Mouse (Mus musculus): Measurements from ENCODE around the gene Tdrd6.

DNA sequence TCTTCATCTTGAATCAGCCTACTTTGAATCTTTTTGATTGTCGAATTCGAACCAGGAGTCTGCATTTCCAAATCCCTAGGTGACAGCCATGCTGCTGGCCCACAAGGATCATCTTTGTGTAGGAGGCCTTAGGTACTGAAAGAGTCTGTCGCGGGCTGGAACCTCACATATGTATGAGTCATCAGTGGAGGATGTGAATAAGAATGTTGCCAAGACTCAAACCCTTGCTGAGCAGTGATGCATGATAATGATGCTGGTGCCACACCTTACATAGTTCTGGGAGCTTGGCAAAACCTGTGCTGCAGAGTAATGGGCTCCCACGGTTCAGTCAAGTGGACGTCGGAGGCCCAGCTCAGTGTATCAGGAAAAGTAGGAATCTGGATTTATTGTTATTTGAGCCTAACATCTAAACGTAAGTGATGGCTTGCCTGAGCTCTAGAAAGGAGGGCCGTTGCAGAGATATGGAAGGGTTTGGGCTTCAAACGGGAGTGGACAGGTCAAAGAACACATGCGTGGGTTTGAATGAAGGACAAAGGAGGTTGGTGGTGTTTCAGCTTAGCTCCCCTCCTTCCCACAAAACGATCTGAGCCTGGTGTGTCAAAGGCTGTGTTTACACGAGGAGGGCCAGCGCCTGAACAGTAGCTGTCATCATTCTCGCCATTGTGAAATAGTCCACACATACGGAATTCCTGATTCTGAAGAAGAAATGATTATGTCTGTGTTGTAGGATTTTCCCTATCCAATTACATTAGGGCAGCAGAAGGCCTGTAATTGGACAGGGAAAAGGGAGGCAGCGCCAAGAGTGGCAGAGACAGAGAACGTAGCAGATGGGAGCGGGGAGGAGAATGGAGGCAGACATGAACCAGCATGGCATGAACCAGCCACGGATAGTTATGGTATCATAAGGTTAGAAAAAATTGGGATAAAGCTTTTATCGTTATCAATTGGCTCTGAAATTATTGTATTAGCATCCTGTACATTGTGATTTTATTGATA, 37.5 kb downstream of the Tdrd6 start:
- TF ChIP-seq CTCF (IDR thresholded peaks at IDR 0.05) (no peak), EP300 (IDR thresholded peaks at IDR 0.05) (no peak)
